Mouse (Mus musculus): ENCODE measurements around the gene Wdsub1. TPM values are rescaled to one million over a fixed set of nuclear protein-coding genes. Genes with fewer than 3 reads are reported as not detected.

Wdsub1 gene
- total and polyA plus RNA-seq, 3 experiments, result 8.2 to 13.5 (median 12.9) TPM

GRCm38 (mm10) chr2:59881831-59882741 lies at the start of gene Wdsub1 (continued):
- peak; percentile 85 for TF ChIP-seq USF2 (conservative IDR thresholded peaks at IDR 0.05; ENCODE audit: low read depth, low read length)

GRCm38 (mm10) chr2:59913610-59914009 lies 31.2 kb upstream of the Wdsub1 start:
- H3K4me1 ChIP-seq (ENCODE audit: control insufficient read depth in 1 of 2, insufficient read depth in 2 of 2), result no peaks in the 10 kb centered on the region
- TF ChIP-seq CHD1 (IDR thresholded peaks at IDR 0.05; ENCODE audit: low read depth, low read length), result no peak
- TF ChIP-seq ZC3H11A (IDR thresholded peaks at IDR 0.05; ENCODE audit: low read depth, low read length), result no peak
- no peak for TF ChIP-seq CTCF (conservative IDR thresholded peaks at IDR 0.05 in 1 of 2, IDR thresholded peaks at IDR 0.05 in 1 of 2; ENCODE audit: low read depth in 2 of 2, low read length in 2 of 2)
- no peak for TF ChIP-seq NRF1 (IDR thresholded peaks at IDR 0.05; ENCODE audit: low read depth, low read length)
- TF ChIP-seq ETS1 (conservative IDR thresholded peaks at IDR 0.05; ENCODE audit: low read depth, low read length), result no peak
- TF ChIP-seq MYC (IDR thresholded peaks at IDR 0.05; ENCODE audit: low read depth, low read length), result no peak
- no peak for TF ChIP-seq BHLHE40 (IDR thresholded peaks at IDR 0.05; ENCODE audit: low read depth, low read length)
- no peak for TF ChIP-seq ZMIZ1 (IDR thresholded peaks at IDR 0.05; ENCODE audit: low read depth, low read length)
- TF ChIP-seq USF2 (conservative IDR thresholded peaks at IDR 0.05; ENCODE audit: low read depth, low read length), result no peak
- no peak for TF ChIP-seq JUND (conservative IDR thresholded peaks at IDR 0.05; ENCODE audit: low read depth, low read length)
- no peak for TF ChIP-seq MAX (IDR thresholded peaks at IDR 0.05; ENCODE audit: low read length)
- no peak for TF ChIP-seq MEF2A (IDR thresholded peaks at IDR 0.05; ENCODE audit: borderline replicate concordance, low read depth, low read length)
- TF ChIP-seq POLR2AphosphoS2 (IDR thresholded peaks at IDR 0.05; ENCODE audit: low read depth, low read length), result no peak
- TF ChIP-seq ZNF384 (IDR thresholded peaks at IDR 0.05; ENCODE audit: low read depth, low read length), result no peak
- no peak for TF ChIP-seq HCFC1 (IDR thresholded peaks at IDR 0.05; ENCODE audit: low read depth, low read length)
- TF ChIP-seq EP300 (IDR thresholded peaks at IDR 0.05; ENCODE audit: low read length), result no peak
- TF ChIP-seq MAZ (IDR thresholded peaks at IDR 0.05; ENCODE audit: low read depth, low read length), result no peak
- TF ChIP-seq MAFK (IDR thresholded peaks at IDR 0.05; ENCODE audit: insufficient replicate concordance, low read length), result no peak
- no peak for TF ChIP-seq ELF1 (IDR thresholded peaks at IDR 0.05; ENCODE audit: low read depth, low read length)
- no peak overlapping the region for H3K27ac ChIP-seq (ENCODE audit: insufficient read depth, low read depth)
- no peak overlapping the region for H3K9ac ChIP-seq (ENCODE audit: insufficient read depth, low read depth)
- H3K27me3 ChIP-seq (replicated peaks), result no peaks in the 10 kb centered on the region
- dilution Hi-C loops (cut with MboI; ENCODE audit: extremely low pct_ligation_motif_present, extremely low pct_unique_long_range_greater_than_20kb, low sequenced_read_pairs) (no loop called here), in situ Hi-C loops (cut with MboI; ENCODE audit: low pct_ligation_motif_present, low pct_unique_long_range_greater_than_20kb, low sequenced_read_pairs) (no loop called here)
- no peak for DNase-seq (ENCODE audit: extremely low read depth)
- H3K9me3 ChIP-seq (replicated peaks; ENCODE audit: low read length), result no peaks in the 10 kb centered on the region
- H3K4me2 ChIP-seq (ENCODE audit: insufficient read depth, low read depth, poor library complexity, severe bottlenecking), result no peak overlapping the region
- no peak overlapping the region for H3K4me3 ChIP-seq (replicated peaks in 1 of 3; ENCODE audit: low read depth in 2 of 3, low read length in 2 of 3, poor library complexity in 1 of 3)
- peaks cover 60 to 95% of the 10 kb centered on the region in 2 experiments for H3K36me3 ChIP-seq (replicated peaks in 1 of 2; ENCODE audit: control insufficient read depth in 1 of 2, insufficient read depth in 1 of 2, low read length in 1 of 2)
- H3K79me2 ChIP-seq (replicated peaks; ENCODE audit: control insufficient read depth, extremely low read depth, insufficient read depth, poor library complexity, severe bottlenecking), result no peaks in the 10 kb centered on the region

Data from CH12.LX (cell line).